Mouse (Mus musculus) ovary, adult 18-20 months (tissue): Measurements from ENCODE around the gene Adamtsl1.

Experiments used
- DNase-seq: peaks from one replicate; pipeline ENCODE4 v3.0.0; 2022; ENCODE audit warnings: low spot score, mixed read lengths

The Adamtsl1 gene

GRCm38 (mm10) chr4:85932129-85932528 lies 418.2 kb downstream of the Adamtsl1 start:
- DNase-seq = no peak

- no peak for DNase-seq
Observed at GRCm38 (mm10) chr4:85939460-85939859, 425.5 kb downstream of the Adamtsl1 start.

GRCm38 (mm10) chr4:85941857-85942256 lies 427.9 kb downstream of the Adamtsl1 start:
- no peak for DNase-seq

- DNase-seq = no peak
Observed at GRCm38 (mm10) chr4:85953590-85953989, 439.6 kb downstream of the Adamtsl1 start.

- no peak for DNase-seq
Observed at GRCm38 (mm10) chr4:85955387-85955786, 441.4 kb downstream of the Adamtsl1 start.

- DNase-seq = no peak
Observed at GRCm38 (mm10) chr4:85957266-85957665, 443.3 kb downstream of the Adamtsl1 start.

GRCm38 (mm10) chr4:85957879-85958278 lies 443.9 kb downstream of the Adamtsl1 start:
- no peak for DNase-seq

GRCm38 (mm10) chr4:85959019-85959418 lies 445.0 kb downstream of the Adamtsl1 start:
- DNase-seq = no peak

- no peak for DNase-seq
Observed at GRCm38 (mm10) chr4:85976188-85976587, 462.2 kb downstream of the Adamtsl1 start.

- DNase-seq = no peak
Observed at GRCm38 (mm10) chr4:85979206-85979605, 465.2 kb downstream of the Adamtsl1 start.

GRCm38 (mm10) chr4:86006596-86006995 lies 492.6 kb downstream of the Adamtsl1 start:
- no peak for DNase-seq

GRCm38 (mm10) chr4:86013640-86014039 lies 499.7 kb downstream of the Adamtsl1 start:
- DNase-seq = no peak

- DNase-seq = no peak
Observed at GRCm38 (mm10) chr4:86018928-86019327, 505.0 kb downstream of the Adamtsl1 start.

- DNase-seq = no peak
Observed at GRCm38 (mm10) chr4:86019586-86019985, 505.6 kb downstream of the Adamtsl1 start.

- DNase-seq = no peak
Observed at GRCm38 (mm10) chr4:86020372-86021090, 506.6 kb downstream of the Adamtsl1 start.

GRCm38 (mm10) chr4:86024573-86025160 lies 510.7 kb downstream of the Adamtsl1 start:
- no peak for DNase-seq

GRCm38 (mm10) chr4:86029486-86029885 lies 515.5 kb downstream of the Adamtsl1 start:
- no peak for DNase-seq

- DNase-seq = no peak
Observed at GRCm38 (mm10) chr4:86030208-86030607, 516.2 kb downstream of the Adamtsl1 start.

- DNase-seq = no peak
Observed at GRCm38 (mm10) chr4:86031041-86031440, 517.1 kb downstream of the Adamtsl1 start.

GRCm38 (mm10) chr4:86040921-86041320 lies 526.9 kb downstream of the Adamtsl1 start:
- DNase-seq = no peak

- DNase-seq = no peak
Observed at GRCm38 (mm10) chr4:86045448-86045847, 531.5 kb downstream of the Adamtsl1 start.

GRCm38 (mm10) chr4:86045876-86046275 lies 531.9 kb downstream of the Adamtsl1 start:
- DNase-seq = no peak

- no peak for DNase-seq
Observed at GRCm38 (mm10) chr4:86046881-86047280, 532.9 kb downstream of the Adamtsl1 start.
